Mouse (Mus musculus): Measurements from ENCODE around the gene 0610010K14Rik.
A peak's percentile ranks its signal among the peaks of the same experiment; 100 is the strongest.

The 0610010K14Rik gene

DNA sequence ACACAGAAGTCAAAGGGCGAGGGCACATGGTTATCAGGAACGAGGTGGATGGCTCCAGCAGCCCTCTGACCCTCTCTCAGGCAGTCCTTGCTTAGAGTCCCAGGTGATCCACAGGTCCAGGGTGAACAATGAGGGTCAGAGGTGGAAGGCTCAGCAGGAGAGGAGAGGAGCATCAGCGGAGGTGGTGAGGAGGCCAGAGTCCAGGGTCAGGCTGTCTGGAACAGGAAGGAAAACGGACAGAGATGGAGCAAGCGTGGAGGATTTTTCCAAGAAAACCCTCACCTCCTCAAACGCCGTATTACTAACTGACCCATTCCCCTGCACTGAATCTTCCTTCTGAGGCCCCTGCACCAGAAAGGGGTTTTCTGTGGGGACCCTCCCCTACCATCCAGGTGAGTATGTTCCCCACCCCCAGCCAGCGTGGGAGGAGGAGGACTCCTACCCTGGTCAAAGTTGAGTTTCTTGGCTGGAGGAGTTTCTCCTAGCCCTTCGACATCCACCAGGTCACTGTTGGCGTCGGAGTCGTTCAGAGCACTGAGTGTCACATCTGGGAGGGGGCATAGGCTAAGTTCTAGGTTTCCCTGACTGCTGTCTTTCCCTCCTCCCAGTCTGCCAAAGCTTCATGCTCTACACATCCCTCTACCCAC is 2.3 kb downstream of the 0610010K14Rik start:
- DNase-seq (ENCODE audit: low spot score) = no peak

DNA sequence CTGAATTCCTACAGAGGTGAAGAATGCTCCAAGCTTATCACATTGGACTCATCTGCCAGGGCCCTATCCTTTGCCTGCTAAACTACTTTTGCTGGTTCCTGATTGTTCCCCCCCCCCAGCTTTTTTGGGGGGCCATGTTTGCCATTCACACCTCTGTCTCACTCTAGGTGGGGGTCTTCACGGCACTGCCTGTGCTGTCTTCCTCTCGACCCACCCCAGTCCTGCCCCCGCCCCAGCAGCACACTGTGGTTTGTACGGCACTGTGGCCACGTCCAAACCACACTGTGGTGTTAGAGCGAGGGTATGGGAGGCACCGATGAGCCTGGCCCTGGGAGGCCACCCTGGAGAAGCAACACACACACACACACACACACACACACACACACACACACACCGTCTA is 3.2 kb downstream of the 0610010K14Rik start:
- DNase-seq (ENCODE audit: low spot score) = no peak

DNA sequence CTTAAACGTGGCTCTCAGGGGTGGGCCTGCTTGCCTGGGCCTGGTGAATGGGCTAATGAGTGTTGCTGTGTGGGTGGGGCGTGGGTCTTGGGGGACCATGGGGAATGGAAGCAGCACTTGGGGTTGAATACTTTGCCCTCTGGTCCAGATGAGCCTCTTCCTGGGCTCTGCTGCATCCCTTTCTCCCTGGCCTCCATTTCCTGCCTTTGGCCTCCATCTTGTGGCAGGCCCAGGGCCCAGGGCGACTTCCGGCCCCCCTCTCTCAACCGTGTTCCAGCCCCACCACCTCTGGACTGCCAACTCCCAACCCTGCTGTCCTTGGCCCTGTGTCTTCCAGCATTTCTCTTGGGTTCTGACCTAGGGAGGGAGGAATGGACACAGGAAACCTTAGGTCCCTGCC is 3.7 kb downstream of the 0610010K14Rik start:
- no peak for DNase-seq (ENCODE audit: low spot score)

DNA sequence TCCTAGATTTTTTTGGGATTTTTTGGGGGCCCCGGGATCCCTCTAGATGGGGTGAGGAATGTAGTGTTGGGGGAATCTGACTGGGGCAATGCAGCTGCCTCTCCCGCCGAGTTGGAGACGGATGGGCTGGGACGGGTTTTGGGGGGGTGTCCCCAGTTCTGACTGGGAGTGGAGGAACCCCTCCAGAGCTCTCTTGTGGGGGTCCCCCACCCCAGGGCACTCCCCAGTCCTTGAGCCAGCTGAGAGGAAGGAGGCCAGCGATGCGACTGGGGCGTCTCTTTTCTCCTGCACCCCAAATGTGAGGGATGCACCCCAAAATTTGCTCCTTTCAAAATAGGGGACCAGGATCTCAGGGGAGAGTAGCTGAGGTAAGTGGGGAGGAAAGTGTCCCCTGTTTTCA is 4.7 kb downstream of the 0610010K14Rik start:
- no peak for DNase-seq (ENCODE audit: low spot score)

DNA sequence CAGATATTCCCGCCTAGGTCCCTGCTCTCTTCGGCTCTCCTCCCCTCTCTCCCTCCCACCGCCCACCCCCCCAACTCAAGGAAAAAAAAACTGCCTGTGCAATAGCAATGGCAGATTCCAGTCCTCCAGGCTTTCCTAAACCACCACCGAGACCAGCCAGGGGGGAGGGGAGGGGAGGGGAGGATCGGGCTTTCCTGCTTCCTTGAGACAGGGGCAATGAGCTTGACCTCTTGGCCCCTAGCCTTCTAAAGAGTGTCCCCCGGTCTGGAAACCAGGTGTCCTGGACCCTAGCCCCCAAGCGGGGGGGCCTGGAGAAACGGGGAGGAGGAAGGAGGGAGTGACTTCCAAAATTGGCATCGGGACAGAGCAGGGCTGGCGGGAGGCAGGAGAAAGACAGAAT is 5.2 kb downstream of the 0610010K14Rik start:
- DNase-seq (ENCODE audit: low spot score) = peak; percentile 46

DNA sequence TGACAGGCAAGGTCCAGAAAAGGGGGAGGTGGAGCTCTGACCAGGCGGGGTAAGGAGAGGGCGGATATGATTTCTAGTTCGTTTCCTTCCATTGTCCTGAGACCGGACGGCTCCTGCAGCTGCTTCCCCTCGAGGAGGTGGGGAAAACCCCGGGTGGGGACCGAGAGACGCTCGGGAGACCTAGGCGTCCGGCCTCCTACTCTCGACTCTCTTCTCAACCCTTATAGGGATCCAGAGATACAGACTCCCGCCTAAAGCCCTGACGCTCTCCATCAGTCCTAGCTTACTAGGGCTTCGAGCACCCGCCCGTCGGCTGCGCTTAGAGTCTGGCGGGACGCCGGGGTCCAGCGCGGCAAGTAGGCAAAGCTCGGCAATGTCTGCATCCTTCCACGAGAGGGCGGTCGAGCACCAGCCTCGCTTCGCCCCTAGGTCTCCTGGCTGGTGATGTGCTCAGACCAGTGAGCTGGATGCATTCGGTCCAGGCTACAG is 7.4 kb downstream of the 0610010K14Rik start:
- peak; percentile 86 for DNase-seq (ENCODE audit: low spot score)

DNA sequence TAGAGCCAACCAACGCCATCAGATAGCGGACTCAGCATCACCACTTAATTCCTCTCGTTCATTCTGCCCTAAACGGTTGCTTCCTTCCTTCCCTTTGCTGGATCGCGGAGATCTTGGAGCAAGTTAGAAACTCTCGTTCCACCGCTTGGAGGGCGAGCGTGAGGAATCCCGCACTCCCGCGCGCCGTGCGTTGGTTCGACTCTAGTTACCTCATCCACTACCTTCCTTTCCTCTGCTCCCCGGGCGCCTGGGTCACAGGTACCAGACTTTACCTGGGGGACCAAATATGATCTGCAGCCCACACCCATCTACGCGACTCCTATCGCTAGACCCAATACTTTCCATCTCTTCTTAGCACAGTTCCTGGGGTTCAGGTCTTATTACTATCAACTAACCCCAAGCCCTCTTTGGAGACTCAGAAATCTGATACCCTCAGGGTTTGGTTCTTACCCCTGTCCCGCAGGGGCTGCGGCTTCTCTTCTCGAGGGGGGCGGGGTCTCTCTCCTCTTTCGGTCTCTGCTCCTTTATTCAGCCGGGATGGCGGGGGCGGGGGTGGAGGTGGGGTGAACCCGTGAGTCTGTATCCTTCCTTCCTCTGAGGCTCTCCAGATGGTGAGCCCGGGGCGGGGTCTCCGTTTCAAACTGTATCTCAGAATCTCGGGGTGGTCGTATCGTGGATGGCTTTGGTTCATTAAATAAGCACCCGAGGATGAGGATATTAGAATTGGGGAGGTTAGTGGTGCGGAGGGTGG is 8.3 kb downstream of the 0610010K14Rik start, which contains the start of gene Bcl6b:
Bcl6b (minus strand) TSS at position 539 of the 751 bp plus-strand sequence.
- no peak for DNase-seq (ENCODE audit: low spot score)

DNA sequence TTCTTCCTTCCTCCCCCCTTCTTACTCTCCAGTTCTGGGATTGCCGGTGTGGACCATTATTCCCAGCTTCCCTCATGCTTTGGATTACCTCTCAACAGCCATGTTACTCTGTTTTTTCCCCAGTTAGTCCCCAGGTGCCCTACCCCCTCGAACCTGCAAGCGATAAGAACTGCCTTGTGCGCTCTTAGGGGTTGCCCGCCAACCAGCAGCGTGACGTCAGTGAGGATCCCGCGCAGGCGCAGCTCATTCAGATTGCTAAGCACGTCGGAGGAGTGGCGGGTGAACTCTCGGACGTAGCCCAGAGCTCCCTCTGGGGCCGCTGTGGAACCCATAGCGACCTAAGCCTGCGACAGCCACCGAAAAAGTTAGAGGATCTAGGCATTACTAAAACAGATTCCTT is 8.9 kb downstream of the 0610010K14Rik start:
- DNase-seq (ENCODE audit: low spot score) = peak; percentile 83

DNA sequence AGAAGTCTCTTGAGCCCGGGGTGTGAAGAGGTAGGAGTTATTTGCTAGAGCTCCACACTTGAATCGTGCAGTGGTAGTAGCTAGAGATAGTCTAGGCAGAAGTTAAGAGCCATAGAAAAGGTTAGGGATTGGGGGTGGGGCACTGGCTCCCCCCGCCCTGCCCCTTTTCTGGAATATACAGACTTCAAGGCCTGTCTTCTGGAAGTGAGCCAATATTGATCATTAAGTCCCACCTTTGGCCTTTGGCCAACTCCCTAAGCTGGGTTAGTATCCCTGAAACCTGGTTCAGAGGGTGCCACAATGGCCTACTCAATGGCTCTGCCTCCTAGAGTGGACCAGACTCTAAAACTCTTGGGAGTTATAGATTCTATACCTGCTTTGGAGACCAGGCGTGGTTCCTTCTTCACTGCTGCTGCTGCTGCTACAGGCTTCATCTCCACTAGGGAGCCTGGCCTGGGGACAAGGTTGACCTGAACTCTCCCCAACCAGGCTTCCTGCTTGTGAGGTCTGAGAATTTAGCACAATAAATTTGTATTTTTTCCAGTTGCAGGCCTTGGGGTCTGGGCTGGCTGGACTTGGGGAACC is 10.0 kb downstream of the 0610010K14Rik start:
- DNase-seq (ENCODE audit: low spot score) = no peak

DNA sequence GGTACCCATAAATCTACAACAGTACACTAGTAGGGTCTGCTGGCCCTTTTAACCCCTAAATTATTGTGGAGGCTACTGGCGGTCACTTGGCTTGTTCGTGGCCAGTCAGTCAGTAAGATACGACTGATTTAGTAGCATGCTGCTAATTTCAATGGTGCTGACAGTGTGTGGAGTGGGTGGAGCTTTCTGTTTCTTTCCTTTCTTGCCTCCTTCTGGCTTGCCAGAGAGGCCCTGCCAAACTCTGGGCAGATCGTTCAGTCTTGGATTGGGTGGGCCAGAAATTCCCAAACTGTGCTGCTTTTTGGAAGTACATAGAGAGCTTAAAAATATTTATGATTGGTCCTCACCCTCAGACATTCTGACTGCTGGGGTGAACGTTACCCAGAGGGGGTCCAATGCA is 10.6 kb downstream of the 0610010K14Rik start:
- DNase-seq (ENCODE audit: low spot score) = no peak

DNA sequence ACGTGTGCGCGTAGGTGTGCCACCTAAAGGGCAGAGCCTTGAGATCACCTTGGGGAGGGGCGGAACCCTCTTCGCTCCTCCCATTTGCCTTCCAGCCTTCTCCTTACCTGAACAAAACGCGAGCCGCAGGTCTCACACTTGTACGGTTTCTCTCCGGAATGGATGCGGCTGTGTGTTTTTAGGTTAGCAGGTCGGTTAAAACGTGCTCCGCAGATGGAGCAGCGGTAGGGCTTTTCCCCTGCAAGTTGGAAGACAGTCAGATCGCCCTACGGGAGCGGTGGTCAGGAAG is 11.2 kb downstream of the 0610010K14Rik start:
- no peak for DNase-seq (ENCODE audit: low spot score)

DNA sequence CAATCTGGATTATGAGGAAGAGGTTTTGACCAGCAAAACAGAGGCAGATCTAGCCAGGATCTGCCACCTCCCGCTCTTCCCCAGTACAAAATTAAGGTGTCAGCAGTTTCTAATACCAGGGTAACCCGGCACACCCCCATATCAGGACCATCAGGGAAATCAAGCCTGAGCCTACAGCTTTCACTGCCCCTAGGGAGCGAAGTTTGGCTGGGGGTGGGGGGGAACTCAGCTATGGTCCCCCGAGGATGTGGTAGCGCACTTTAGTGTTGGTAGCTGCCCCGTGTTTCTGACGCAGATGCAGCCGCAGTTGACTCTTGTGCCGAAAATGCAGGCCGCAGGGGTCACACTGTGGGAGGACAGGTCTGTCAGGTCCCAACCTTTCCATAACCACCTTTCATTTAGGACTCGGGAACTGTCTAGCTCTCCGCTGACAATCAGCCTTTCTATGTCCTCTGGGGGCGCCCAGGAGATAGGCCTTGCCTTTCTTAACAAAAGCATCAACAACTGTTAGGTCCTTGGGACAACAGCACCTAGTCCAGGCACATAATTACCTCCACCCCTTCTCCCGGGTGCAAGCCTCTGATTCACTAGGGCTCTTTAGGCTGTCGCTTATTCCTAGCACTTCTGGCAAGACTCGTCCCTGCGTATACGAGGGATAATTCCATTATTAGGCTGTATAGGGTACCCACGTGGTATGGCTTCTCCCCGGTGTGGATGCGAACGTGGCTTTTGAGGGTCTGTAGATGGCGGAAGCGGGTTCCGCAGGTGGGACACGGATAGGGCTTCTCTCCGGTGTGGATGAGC is 11.7 kb downstream of the 0610010K14Rik start:
- no peak for DNase-seq (ENCODE audit: low spot score)

DNA sequence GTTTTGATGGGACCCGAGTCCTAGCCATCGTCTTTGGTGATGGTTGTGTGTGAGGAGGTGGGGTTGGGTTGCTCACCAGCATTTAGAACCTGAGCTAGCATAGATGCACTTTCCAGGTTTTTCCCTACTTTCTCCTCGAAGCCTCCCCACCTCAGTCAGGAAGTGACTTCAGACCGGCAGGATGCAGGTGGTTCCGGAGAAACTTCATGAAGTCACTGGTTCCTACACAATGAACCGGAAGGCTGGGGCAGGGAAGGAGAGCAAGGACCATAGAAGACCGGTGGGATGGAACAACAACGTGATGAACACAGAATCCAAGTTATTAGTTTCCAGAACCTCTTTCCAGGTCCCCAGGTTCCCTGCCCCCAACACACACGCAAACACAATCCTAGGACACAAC is 14.0 kb downstream of the 0610010K14Rik start:
- no peak for DNase-seq (ENCODE audit: low spot score)

DNA sequence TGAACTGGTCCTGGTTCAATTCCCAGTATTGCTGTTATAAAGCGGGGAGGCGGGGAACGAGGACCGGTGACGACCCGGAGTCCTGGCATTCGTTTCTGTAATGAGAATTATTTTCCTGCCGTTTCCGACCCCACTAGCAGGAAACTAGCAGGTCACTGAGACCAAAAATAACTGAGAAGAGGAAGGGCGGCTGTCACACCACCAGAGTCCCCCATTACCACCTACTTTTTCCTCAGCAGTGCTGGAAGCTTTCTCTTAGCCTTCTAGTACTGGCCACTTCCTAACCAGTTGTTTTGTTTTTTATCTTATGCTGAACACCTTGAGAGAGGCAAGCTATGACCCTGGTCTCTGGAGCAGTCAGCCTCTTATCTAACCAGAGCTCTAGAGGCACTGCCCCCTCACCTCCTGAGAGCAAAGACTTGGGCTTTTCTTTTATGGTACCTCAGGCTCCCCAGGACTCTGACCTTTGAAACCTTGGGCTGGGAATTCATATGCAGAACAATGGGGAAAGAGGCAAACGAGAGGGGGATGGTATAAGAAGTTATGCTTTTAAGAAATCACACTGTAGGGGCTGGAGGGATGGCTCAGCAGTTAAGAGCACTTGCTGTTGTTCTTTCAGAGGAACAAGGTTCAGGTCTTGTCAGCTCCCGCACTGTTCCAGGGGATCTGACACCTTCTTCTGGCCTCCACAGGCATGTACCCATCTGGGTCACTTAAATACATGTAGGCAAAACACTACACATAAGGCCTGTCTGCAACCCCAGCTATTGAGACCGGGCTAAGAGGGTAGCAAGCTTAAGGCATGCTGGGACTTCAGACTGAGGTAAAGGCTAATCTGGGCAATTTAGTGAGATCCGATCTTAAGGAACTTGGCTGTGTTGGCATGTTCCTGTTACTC is 15.9 kb downstream of the 0610010K14Rik start:
- no peak for DNase-seq (ENCODE audit: low spot score)

DNA sequence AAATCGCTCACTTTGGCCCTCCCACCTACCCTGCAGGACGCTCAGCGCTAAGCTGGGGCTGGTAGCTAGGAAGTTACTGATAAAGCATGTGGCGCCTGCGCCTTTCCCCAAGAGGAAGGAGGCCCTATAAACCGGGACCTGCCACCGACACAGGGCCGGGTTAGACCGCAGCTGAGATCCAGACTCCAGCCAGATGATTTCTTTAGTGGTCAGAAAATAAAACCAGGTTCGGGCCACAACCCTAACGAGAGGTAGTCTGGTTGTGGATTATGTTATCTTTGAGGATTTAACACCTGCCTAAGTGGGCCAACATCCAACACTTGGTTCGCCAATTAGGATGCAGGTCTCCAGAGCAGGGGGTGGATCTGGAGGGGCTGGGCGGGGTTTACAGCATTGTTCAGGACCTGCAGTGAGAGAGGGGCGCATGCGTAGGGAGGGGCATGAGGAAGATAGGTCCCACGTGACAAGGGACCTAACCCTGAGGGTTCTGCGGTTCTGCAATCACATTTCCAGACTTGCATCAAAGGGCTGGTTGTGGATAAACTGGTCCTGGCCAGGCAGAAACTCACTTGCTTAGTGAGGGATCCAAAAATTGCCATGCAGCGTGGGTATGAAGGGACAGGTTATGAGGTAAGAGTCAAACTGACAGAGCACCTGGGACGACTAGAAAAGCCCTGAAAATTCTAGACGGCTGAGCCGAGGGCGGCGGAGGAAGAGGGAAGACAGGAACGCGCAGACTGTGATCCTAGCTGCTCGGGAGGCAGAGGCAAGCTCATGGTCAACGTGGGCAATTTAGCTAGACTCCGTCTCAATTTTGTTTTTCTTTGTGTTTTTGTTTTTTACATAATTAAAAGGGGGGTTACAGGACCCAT is 16.7 kb downstream of the 0610010K14Rik start, which contains the start of gene Slc16a13:
Slc16a13 (minus strand) TSS at position 334 of the 872 bp plus-strand sequence.
- peak; percentile 94 for DNase-seq (ENCODE audit: low spot score)

DNA sequence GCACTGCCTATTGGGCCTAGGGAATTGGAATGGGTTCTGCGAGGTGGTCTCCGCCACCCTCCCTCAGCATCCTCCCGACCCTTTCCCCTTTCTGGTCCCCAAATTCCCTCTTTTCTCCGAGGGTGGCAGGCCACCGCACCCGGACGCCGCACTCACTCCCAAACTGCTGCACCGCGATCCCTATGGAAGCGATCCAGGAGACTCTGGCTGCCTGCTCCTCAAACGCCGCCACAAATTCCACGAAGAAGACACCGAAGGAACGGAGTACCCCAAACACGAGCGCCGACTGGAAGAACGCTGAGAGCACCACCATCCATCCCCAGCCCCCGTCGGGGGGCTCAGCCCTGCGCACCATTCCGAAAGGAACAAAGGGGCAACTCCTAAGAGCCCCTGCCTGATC is 17.4 kb downstream of the 0610010K14Rik start:
- no peak for DNase-seq (ENCODE audit: low spot score)

DNA sequence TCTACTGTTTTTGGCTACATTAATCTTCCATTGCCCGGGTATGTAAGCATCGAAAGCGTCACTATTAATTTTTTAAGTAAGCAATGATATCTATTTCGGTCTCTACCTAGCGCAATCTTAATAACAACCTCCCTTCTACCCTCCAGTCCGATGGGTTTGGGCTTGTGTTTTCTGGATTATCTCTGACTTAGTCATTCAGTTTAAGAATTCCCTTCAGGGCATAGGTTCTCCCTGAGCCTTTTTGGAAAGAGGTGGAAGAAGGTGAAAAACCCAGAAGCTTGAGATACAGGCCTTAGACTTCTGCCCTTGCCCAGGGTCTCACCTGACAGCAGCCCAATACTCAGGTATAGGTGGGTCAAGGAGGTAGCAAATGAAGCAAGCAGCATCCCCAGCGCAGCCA is 17.8 kb downstream of the 0610010K14Rik start:
- no peak for DNase-seq (ENCODE audit: low spot score)

DNA sequence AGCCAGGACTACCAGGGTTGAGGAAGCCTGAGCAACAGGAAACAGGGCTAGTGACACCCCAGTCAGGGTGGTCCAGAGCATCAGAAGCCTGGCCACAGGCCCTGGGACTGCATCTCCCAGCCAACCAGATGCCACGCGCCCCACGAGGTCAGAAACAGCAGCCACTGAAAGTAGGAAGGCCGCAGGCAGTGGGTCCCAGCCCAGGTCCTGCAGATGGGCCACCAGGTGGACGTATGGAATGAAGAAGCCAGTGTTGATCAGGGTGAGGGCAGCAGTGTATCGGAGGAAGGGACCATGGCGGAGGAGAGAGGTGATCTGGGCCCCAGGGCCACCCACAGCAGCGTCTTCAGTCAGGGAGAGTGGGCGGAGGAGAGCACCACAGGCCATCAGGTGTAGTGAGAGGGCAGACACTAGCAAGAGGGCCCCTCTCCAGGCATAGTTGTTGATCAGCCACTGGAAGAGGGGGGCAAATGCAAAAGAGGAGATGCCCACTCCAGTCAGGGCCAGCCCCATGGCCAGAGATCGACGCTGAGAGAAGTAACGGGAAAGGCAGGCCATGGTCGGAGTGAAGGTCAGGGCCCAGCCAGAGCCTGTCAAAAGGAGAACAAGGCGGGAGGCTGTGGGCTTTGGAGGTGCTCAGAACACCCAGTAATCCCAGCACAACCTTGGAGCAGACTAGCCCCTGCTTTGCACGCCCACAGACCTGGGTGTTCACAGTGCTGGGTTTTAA is 18.8 kb downstream of the 0610010K14Rik start:
- DNase-seq (ENCODE audit: low spot score) = no peak

DNA sequence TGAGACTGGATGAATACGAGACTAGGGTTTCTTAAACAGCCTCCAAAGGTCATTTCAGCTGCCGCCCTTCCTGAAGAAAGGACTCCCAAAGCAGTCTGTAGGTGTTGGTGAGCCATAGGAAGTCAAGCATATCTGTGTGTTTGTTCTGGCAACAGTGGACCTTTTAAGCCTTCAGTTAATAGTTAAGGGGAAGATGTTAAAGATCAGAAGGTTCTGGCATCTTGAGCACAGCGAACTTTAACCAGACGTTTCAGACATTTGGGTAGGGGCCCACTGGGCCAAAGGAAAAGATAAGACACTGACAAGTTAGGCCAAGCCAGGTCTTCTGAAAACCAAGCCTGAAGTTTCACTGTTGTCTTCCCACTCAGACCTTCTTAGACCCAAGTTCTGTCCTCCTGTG is 19.7 kb downstream of the 0610010K14Rik start:
- no peak for DNase-seq (ENCODE audit: low spot score)

DNA sequence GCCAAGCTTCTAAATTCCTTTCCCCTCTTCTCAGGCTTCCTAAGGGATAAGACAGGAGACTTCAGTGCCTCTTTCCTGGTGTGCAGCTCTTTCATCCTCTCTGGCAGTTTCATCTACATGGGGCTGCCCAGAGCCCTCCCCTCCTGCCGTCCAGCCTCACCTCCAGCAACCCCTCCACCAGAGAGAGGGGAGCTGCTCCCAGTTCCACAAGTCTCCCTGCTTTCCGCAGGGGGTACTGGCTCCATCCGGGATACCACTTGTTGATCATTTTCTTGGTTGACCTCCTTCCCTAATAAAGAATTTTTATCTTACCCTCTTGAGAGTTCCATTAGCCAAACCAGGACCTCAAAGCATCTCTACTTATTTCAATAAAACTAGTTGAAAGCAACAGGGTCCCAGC is 21.6 kb downstream of the 0610010K14Rik start:
- DNase-seq (ENCODE audit: low spot score) = no peak

Data from urinary bladder, postnatal 14 days (tissue).